Comparison of ENCODE assay signal across 23 mouse cellular contexts in genomic region chr12:27796642-27797041, GRCm38 (mm10).
DNase-seq lines count a peak whose midpoint lies in the region; ATAC-seq and TF ChIP-seq lines count a peak whose summit lies in the region.
"Had no signal": no experiment of that assay in that cellular context is flagged by ENCODE, and none has a peak within 500 bp of the region (broad histone marks: within the 10 kb centered on the region; RNA-seq: fewer than 3 reads in every experiment).

No protein-coding gene starts in this region.

- 61% methylated on average over 4 of the region's 4 CpGs for WGBS in kidney, postnatal 0 days
- WGBS in kidney, embryonic 14.5 days, result 76% methylated on average over 4 of the region's 4 CpGs

- TF ChIP-seq CTCF in kidney, postnatal 0 days (IDR thresholded peaks at IDR 0.05; ENCODE audit: low read depth), result no peak

- H3K27me3 ChIP-seq in kidney, postnatal 0 days (ENCODE audit: insufficient read depth, low read length), result no peaks in the 10 kb centered on the region
- no peaks in the 10 kb centered on the region for H3K27me3 ChIP-seq in kidney, embryonic 14.5 days (ENCODE audit: control insufficient read depth, insufficient read depth, low read length)
- H3K27me3 ChIP-seq: forebrain, embryonic 13.5 days; midbrain, embryonic 13.5 days; neural tube, embryonic 13.5 days had no signal

- DNase-seq in kidney, postnatal 0 days (ENCODE audit: low spot score), result peak; percentile 36
- DNase-seq in lung, postnatal 36 days, result peak; percentile 3
- no peak for DNase-seq in lung, postnatal 4 days
- DNase-seq in gonadal fat pad, adult 2 months (ENCODE audit: low read depth), result peak; percentile 3
- no peak for DNase-seq in thymus, postnatal 10 days (ENCODE audit: low spot score in 2 of 2)
- no peak for DNase-seq in cerebellum, postnatal 4 days (ENCODE audit: low spot score in 2 of 2)
- DNase-seq: adrenal gland, postnatal 10 days; cerebellum, adult 9-10 months; gastrocnemius, postnatal 10 days; heart, adult 2 months; layer of hippocampus, adult 9-11 months; liver, postnatal 0 days; right cerebral cortex, adult 18-20 months; thymus, adult 18-20 months had no signal

- no peaks in the 10 kb centered on the region for H3K4me1 ChIP-seq in kidney, postnatal 0 days (replicated peaks; ENCODE audit: insufficient read depth, low read length)
- no peaks in the 10 kb centered on the region for H3K4me1 ChIP-seq in kidney, embryonic 14.5 days (ENCODE audit: control insufficient read depth, insufficient read depth, low read length)
- H3K4me1 ChIP-seq: forebrain, embryonic 13.5 days; hindbrain, embryonic 10.5 days; limb, embryonic 10.5 days; midbrain, embryonic 13.5 days; neural tube, embryonic 13.5 days had no signal

- H3K9ac ChIP-seq in kidney, postnatal 0 days (ENCODE audit: low read depth, low read length), result no peak overlapping the region
- no peak overlapping the region for H3K9ac ChIP-seq in kidney, embryonic 14.5 days (ENCODE audit: low read depth, low read length)
- H3K9ac ChIP-seq: forebrain, embryonic 13.5 days; liver, postnatal 0 days; midbrain, embryonic 13.5 days; neural tube, embryonic 13.5 days had no signal

- H3K36me3 ChIP-seq in kidney, postnatal 0 days (ENCODE audit: insufficient read depth, low read length), result no peaks in the 10 kb centered on the region
- H3K36me3 ChIP-seq in kidney, embryonic 14.5 days (ENCODE audit: control insufficient read depth, insufficient read depth, low read length), result no peaks in the 10 kb centered on the region
- H3K36me3 ChIP-seq: hindbrain, embryonic 10.5 days; limb, embryonic 10.5 days; midbrain, embryonic 13.5 days; neural tube, embryonic 13.5 days had no signal

- H3K27ac ChIP-seq in kidney, postnatal 0 days, result no peak overlapping the region
- no peak overlapping the region for H3K27ac ChIP-seq in kidney, embryonic 14.5 days (ENCODE audit: low read depth, low read length)
- H3K27ac ChIP-seq: forebrain, embryonic 13.5 days; heart, adult 2 months; hindbrain, embryonic 10.5 days; hindbrain, postnatal 0 days; left cerebral cortex, adult 2 months; limb, embryonic 10.5 days; midbrain, embryonic 13.5 days; neural tube, embryonic 13.5 days had no signal

- H3K4me2 ChIP-seq in kidney, postnatal 0 days (ENCODE audit: low read length), result no peak overlapping the region
- H3K4me2 ChIP-seq in kidney, embryonic 14.5 days (replicated peaks; ENCODE audit: low read depth, low read length), result no peak overlapping the region
- H3K4me2 ChIP-seq: forebrain, embryonic 13.5 days; midbrain, embryonic 13.5 days; neural tube, embryonic 13.5 days had no signal

- no peak overlapping the region for H3K4me3 ChIP-seq in kidney, postnatal 0 days (replicated peaks; ENCODE audit: low read depth, low read length)
- H3K4me3 ChIP-seq in kidney, embryonic 14.5 days (ENCODE audit: low read length), result no peak overlapping the region
- H3K4me3 ChIP-seq: forebrain, embryonic 13.5 days; heart, adult 2 months; hindbrain, embryonic 10.5 days; left cerebral cortex, adult 2 months; limb, embryonic 10.5 days; midbrain, embryonic 13.5 days; neural tube, embryonic 13.5 days had no signal

- no peak for ATAC-seq in kidney, postnatal 0 days (replicated peaks; ENCODE audit: low FRiP score, low read depth)
- ATAC-seq in kidney, embryonic 14.5 days (ENCODE audit: low FRiP score, low TSS enrichment), result no peak
- ATAC-seq: forebrain, embryonic 13.5 days; hindbrain, postnatal 0 days; intestine, postnatal 0 days; liver, postnatal 0 days; midbrain, embryonic 13.5 days had no signal

- no peaks in the 10 kb centered on the region for H3K9me3 ChIP-seq in kidney, postnatal 0 days (replicated peaks; ENCODE audit: low read length)
- H3K9me3 ChIP-seq in kidney, embryonic 14.5 days (ENCODE audit: control insufficient read depth, low read length), result no peaks in the 10 kb centered on the region
- H3K9me3 ChIP-seq: forebrain, embryonic 13.5 days; limb, embryonic 10.5 days; midbrain, embryonic 13.5 days; neural tube, embryonic 13.5 days had no signal

Comparison
In these comparisons a context has a peak if more than half of its experiments do, and no peak if none do; other contexts are left out.
1. DNase-seq: peak in kidney, postnatal 0 days (single experiment), lung, postnatal 36 days (single experiment) and gonadal fat pad, adult 2 months (single experiment); none in lung, postnatal 4 days (0 of 2), thymus, postnatal 10 days (0 of 2) and cerebellum, postnatal 4 days (0 of 2).